Mouse (Mus musculus) megakaryocyte, embryonic 14.5 days (primary cell): ENCODE measurements around the gene Gm5741.

Source experiments
- FLI1 ChIP-seq: IDR thresholded peaks from 2 replicates; pipeline ENCODE4 v1.6.1; 2012; ENCODE audit warnings: low read length, inconsistent platforms, mixed read lengths
- GATA1 ChIP-seq: IDR thresholded peaks from 3 replicates; pipeline ENCODE4 v1.6.1; 2012; ENCODE audit warnings: mixed read lengths, low read length, inconsistent platforms, borderline replicate concordance

DNA sequence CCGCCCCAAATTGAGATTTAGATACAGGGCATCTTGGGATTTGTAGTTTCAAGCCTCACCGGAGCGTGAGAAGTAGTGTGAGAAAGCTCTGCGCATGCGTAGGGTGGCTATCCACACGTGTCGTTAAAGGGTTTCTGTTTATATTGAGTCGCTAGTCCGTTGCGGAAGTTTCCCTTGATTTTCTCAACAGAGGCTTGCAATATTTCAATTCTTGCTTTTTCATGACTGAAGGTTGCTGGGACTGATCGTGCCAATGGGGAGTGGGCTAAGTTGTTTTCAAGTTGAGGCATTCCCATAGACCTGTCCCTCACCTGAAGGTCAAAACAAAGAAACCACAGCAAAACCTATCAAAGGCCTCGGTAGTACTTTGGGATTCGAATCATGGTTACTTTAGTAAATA, 33.0 kb downstream of the Gm5741 start:
- TF ChIP-seq GATA1 (no peak), FLI1 (no peak)
